Mouse (Mus musculus) adrenal gland, postnatal 10 days (tissue): ENCODE data around the gene Ipo4. TPM values are rescaled to one million over a fixed set of nuclear protein-coding genes. Genes with fewer than 3 reads are reported as not detected.

Experiments
- DNase-seq: peaks from one replicate; pipeline ENCODE4 v3.0.0; 2021; ENCODE audit warnings: mixed read lengths
- long read RNA-seq, 2 experiments: library from polyadenylated mRNA; stranded (forward); transcript quantifications; one replicate each; pipeline ENCODE4 v2.0.0; 2021
- total RNA-seq, 2 experiments: library from RNA; stranded (reverse); gene quantifications; 2 replicates each; pipeline ENCODE4 v1.2.3; 2021

Ipo4 gene
- total RNA-seq, result 10 to 100 TPM; 72.1 to 82.4 TPM
- long read RNA-seq, experiment 1, transcript Ipo4-201 (30 exons, 3,846 nt), result major isoform, 19 of 104 reads
- long read RNA-seq, experiment 1, partial matches to known transcripts, result 78 of 104 reads
- long read RNA-seq, experiment 1, other reads (novel, unspliced or antisense), result 6 of 104 reads
- long read RNA-seq, experiment 2, transcript Ipo4-201 (30 exons, 3,846 nt), result major isoform, 22 of 46 reads
- long read RNA-seq, experiment 2, partial matches to known transcripts, result 15 of 46 reads
- long read RNA-seq, experiment 2, other reads (novel, unspliced or antisense), result 9 of 46 reads

DNA sequence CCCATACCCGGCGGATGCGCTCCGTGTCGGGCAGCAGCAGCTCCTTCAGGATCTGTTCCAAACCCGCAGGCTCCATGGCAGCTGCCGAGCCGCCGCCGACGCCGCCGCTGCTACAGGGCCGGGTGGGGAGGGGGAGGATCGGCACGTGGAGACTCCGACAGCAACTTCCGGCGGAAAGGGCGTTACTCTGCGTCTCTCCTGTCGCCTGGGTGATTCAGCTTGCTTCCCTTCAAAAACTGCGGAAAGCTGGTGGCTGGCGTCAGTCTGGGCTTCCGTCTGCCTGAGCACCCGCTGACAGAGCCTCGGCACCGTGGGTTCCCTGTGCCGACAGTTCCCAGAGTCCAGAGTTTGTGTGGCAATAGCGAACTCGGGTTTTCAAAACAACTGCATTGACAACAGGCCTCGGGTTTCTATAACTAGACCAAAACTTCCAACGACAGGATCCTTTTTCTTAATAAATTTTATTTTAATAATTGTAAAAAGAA is at the start of gene Ipo4:
Ipo4 (minus strand) TSS at position 435 of the 485 bp plus-strand sequence.
- peak; percentile 93 for DNase-seq

DNA sequence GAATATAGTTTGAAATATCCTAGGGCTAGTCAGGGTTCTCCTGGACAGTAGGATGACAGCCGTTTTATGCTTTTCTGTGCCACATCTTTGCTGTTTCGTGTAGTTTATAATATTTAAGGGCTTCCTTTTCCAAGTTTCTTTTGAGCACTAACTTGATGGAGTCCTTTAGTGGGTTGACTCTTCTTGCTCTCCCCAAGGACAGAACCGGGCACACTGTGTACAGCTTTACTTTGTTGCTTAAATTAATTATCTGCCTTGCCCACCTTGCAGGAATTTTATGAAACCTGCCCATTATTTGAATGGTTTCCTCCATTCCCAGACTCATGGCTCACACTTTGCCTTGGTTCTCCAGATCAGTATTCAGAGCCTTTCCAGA is 46.3 kb upstream of the Ipo4 start:
- no peak for DNase-seq

DNA sequence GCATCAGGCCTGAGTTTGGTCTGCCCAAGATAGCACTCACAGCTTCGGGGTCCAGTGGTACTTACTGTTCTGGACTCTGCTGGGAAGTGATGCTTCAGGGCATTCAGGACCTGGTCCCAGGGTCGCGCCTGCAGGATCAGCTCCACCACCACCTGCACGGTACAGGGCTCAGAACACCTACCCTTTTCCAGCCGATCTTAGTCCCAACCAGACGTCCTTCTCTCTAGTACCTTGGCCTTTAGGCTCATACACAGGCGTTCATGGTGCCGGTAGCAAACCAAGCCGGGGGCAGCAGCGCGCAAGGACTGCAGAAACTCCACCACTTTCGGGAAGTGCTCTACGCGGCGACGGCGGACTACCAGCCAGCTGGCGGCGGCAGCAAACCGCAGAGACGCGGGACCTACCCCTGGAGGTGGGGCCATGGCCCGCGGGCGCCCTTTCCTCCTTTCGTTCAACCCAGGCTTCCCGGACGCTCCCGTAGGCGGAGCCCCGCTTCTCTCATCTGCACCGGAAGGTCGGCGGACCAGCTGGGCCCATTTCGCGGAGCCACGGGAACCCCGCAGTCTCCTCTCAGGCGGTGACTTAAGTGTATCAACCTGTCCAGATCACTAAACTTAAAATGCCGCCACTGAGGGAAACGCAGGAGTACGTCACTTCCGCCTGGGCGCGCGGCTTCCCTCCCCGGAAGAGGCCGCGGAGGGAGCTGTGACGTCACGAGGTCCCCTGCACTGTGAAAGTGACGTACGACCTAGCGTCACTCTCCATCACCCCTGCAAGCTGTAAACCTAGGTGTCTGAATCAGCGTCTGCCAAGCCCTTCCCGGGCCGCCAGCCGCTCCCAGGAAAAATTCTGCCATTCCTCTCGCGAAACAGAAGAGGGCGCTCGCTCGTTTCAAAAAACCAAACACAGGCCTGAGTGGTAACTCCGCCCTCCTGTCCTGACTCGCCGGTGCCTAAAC is 45.7 kb upstream of the Ipo4 start, which contains the start of gene Tinf2:
Tinf2 (minus strand) TSS at position 661 of the 958 bp plus-strand sequence.
- peak; percentile 95 for DNase-seq

DNA sequence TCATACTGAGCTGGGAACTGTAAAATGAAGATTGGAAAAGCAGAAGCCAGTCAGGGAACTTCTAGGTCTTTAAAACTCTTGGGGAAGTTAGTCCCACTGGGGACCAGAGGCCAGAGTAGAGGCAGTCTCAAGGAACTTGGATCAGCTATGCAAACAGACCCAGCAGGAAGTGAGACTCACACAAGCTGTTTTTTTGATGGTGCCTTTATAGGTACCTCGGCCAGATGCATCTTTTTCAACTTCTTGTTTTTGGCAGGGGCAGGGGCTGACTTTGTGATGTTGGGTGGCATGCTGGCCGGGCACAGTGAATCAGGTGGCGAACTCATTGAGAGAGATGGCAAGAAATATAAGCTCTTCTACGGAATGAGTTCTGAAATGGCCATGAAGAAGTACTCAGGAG is 41.9 kb upstream of the Ipo4 start:
- DNase-seq, result no peak

DNA sequence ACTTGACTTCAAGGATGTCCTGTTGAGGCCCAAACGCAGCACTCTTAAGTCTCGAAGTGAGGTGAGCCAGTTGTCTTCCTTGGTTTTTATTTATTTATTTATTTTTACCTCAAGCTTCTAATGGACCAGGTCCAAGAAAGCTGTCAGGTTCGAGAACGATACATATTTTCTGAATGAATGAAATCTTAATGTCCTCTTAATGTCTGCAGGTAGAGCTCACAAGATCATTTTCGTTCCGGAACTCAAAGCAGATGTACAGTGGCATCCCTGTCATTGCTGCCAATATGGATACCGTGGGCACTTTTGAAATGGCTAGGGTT is 36.9 kb upstream of the Ipo4 start:
- DNase-seq, result no peak

DNA sequence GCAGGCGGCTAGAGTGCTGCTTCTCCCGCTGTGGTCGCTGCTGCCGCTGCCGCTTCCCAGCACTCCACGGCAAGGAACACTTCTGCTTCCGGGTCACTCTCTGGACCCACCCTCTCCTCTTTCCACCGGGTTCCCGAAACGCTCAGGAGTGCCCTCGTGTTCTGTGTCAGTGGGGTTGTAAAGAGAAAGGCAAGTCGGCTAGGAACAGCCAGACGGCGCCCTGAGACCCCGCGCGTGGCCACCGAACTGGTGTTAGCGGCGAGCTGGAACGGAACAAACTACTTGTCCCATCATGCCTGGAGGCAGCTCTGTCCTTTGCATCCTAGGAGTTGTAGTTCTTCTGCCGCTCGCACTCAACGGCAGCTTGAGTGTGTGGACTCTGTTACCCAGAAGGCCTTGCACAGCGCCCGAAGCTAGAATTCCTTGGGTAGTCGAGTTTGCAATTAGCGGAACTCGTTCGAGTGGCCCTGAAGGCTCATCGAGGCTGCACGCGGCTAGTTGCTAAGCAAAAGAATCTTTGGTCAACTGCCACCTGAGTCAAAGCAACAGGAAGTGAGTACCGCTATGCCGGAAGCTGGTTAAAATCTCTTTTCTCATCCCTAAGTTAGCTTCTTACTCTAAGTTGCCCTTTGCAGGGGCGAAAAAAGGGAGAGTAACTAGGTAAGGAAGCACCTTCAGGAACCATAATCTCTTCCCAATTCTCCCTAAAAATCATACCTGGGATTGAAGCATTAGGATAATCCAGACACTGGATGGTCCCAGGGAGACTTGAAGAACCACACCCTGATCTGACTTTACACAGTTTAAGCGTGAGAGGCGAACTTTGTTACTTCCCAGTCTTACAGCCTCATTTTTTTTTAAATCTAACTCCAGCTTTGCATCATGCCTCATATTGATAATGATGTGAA is 36.3 kb upstream of the Ipo4 start, which contains the start of the genes Gmpr2 and Nedd8:
Gmpr2 (plus strand) TSS at position 109 of the 908 bp plus-strand sequence.
Nedd8 (minus strand) TSS at position 292 of the 908 bp plus-strand sequence.
- DNase-seq, result peak; percentile 89

DNA sequence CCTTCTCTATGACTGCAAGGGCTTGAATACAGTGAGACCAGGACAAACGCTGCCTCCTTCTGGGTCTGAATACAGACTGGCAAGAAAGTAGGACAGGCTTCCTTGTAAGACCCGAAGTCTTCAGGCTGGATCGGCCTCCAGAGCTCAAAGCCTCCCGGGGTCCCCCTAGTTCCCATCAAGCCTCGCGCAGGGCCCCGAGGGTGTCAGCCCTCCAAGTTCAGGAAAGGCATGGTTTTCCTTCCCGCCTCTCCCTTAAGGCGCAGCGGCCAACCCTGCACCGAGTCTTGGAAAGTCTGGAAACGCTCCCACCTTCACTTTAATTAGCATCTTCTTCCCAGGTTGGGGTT is 35.7 kb upstream of the Ipo4 start:
- DNase-seq, result no peak

DNA sequence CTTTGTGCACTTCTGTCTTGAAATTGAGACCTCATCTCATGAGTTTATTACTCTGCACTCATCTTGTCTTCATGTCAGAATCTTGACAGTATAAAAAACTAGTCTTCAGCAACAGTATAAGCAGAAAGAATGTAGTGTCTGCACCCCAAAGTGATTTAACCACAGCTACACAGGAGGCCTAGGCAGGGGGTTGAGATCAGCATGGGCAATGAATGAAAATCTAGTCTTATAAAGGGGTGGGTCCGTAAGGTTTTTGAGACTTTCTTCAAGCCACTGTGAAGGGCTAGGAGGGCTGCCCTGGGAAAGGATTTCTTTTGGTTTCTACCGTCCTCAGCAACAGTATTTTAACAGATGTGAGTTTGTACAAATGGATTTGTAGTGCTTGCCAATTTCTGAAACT is 24.9 kb upstream of the Ipo4 start:
- DNase-seq, result no peak

DNA sequence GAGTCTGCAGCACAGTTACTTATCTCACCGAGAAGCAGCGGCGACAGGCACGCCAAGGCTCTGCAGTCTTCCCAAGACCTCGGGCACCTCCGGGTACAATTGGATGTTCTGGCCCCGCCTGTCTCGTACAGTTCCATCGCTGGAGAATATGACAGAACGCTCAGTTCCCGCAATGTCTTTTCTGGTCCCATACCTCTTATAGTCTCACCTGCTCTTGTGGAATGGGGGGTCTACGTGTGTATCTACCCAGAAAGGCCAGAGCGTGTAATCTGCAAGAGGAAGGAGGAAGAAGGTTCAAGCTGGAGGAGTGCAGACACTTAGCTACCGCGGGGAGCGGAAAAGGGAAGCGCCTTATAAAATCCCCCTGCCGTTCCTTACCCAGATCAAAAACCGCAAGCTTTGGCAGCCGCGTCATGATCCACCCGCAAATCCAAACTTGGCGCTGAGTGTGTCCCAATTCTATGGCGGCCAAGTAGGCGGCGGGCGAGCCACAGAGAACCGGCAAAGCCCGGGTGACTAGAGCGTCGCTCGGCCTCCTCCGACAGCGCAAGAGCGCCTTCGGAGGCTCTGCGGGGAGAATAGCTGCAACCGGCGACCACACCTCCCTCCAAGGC is 24.3 kb upstream of the Ipo4 start, which contains the start of gene Mdp1:
Mdp1 (minus strand) TSS at position 549 of the 614 bp plus-strand sequence.
- peak; percentile 87 for DNase-seq

DNA sequence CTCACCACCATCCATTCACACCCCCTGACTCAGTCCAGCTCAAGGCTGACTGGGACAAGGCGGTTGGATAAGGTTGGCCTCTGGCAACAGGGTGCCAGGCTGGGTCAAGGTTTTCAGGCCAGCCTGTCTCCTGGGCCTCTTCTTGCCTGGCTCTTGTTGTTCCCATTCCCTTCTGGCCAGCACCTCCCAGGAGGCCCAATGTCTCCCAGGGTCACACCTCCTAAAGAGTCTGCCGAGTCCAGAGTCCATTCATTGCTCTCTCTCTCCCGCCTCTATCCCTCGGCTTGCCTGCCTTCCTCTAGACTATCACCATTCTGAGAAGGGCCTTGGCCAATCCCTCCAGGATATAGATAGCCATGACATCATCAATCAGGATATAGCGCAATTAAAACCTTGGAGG is 22.3 kb upstream of the Ipo4 start:
- DNase-seq, result peak; percentile 70

DNA sequence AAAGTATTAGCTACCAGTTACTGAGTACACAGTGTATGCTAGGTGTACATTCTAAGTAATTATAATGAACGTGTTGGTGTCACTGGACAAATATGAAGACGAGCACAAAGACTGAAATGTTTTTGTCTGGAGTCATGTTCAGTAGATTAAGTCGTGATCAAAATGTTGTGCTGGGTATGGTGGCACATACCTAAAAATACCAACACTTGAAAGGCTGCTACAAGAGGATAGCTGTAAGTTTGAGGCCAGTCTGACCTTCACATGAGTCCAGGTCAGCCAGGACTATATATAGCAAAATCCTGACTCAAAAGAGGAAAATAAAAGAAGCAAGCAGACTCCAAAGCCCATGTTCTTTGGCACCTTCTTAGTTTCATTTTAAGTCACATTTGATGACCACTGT is 21.2 kb upstream of the Ipo4 start:
- no peak for DNase-seq

DNA sequence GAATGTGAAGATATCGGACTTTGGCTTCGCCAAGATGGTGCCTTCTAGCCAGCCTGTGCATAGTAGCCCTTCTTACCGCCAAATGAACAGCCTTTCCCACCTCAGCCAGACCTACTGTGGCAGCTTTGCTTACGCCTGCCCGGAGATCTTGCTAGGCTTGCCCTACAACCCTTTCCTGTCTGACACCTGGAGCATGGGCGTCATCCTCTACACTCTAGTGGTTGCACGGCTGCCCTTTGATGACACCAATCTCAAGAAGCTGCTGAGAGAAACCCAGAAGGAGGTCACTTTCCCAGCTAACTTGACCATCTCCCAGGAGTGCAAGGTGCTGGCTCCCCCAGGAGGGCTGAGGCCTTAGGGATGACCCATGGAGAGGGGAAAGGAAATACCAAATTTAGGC is 15.8 kb upstream of the Ipo4 start:
- DNase-seq, result no peak

DNA sequence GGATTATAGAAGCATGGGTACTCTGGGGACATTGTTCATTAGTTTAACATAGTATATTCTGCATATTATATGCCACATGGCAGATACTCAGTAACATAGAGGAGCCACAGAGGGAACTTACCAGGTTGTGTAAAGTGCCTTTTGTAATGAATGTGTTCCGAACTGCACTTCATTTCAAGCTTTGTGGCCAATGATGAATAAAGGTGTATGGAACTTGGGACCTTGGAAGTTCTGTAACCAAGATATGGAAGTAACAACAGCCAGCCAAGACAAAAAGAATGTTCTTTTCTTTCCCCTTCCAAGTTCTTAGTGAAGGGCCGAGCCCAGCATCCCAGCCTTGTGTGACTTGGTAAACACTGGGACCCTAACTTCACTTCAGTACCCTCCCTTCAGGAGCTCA is 14.1 kb upstream of the Ipo4 start, which contains the start of gene Tssk4:
Tssk4 (plus strand) TSS at position 301 of the 400 bp plus-strand sequence.
- no peak for DNase-seq

DNA sequence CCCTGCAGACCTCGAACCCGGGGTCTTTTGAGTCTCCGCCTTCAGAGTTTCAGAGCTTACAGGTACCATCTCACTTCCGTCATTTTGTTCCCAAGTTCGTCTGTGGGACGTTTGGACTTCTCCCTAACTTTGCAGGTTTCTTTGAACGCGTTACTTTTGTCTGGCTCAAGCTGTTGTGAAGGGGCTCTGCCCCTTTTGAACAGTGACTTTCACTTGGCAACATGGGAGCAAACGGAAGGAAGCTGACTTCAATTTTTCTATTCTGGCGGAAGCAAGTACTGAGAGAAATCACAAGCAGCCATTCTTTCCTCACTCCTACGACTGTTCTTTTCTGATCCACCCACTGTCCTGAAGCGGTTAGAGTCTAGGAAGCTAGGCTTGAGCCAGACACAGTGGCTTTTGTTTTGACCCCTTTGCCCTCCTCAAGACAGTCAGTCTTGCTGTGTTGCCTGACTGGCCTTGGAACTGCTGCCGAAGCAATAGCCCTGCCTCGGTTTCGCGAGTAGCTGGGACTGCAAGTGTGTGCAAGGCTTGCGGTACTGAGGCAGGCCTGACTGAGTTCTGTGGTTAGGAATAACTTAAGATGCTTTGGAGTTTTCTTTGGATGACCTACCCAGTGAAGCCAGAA is 8.6 kb upstream of the Ipo4 start:
- peak; percentile 29 for DNase-seq

DNA sequence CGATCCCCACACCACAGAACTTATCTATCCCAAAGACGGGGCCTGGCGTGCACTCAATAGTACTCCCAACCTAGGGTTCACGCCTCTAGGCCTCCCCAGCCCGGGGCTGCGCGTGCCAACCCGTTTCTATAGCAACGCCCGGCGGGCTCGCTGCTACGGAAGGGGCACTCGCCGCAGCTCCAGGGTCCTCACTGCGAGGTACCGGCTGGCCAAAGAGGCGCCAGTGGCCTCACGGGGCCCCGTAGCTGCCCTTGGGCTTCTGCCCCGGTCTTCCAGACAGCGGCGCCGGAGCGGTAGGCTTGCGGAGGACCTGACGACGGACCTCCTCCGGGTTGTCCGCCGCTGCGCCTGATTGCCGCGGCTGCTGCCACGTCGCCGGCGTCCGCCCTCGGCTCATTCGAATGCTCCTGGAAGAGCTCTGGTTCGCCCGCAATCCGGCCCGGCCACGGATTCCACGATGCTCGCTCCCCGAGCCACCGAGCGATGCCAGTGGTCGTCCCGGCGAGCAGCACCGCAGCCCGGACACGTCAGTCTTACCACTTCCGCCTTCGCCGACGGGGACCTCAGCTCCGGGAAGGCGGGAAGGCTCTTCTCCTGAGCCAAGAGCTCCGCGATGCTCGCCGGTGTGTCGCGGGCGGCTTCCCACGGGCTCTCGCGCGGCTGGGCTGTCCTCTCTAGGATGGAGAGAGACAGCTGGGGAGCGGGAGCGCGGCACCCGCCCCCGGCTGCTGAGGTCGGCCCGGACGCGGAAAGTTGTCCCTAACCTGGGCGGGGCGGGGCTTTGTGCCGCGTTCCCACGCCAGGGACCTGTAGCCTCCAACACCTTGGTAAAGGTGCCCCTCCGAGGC is 7.5 kb upstream of the Ipo4 start, which contains the start of gene Tm9sf1:
Tm9sf1 (minus strand) TSS at position 747 of the 848 bp plus-strand sequence.
- peak; percentile 89 for DNase-seq

DNA sequence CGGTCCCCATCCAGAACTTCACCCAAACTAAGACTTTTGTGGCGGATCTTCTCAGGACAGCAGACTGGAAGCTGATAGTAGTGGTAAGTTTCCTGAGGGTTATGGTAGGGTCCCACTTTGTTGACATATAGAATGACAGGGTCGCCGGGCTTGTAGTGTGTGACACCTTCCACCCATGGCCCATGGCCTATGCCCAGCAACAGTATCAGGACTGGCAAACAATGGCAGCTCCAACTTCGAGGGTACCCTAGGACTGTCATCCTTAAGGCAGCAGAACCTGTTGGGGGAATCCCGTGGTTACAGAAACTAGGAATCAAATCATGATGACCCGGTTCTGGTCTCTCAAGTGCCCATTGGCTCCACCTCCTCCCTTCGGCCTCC is 6.9 kb upstream of the Ipo4 start:
- DNase-seq, result no peak

DNA sequence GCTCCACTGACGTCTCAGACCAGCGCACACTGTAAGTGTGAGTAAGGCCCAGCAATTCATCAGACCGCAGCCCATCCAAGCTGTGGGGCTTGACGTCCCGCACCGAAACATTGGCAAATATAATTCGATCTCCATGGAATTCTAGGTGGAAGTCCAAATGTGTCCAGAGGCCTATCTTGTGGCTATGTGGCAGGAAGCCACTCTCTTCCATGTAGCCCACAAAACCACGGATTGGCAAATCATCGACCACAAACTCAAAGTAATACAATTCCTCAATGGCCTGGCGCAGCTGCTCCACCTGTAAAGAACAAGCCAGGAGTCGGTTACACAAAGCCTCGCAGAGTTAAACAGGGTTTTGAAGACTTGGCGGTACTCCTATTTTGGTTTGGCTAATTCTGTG is 5.5 kb upstream of the Ipo4 start:
- DNase-seq, result no peak

DNA sequence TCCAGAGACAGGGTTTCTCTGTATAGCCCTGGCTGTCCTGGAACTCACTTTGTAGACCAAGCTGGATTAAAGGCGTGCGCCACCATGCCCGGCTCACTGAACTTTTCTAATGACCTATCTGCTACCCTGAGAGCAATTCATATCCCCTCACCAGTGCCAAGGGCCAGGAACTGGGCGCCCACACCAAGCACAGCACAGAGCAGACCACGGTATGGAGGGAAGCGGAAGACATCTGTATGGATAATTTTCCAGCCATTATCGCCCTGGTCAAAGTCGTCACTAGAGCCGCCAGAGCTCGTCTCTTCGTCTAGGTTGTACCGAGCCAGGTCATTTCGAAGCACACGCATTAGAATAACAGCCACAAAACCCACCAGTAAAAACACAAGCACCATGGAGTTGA is 5.1 kb upstream of the Ipo4 start:
- no peak for DNase-seq

DNA sequence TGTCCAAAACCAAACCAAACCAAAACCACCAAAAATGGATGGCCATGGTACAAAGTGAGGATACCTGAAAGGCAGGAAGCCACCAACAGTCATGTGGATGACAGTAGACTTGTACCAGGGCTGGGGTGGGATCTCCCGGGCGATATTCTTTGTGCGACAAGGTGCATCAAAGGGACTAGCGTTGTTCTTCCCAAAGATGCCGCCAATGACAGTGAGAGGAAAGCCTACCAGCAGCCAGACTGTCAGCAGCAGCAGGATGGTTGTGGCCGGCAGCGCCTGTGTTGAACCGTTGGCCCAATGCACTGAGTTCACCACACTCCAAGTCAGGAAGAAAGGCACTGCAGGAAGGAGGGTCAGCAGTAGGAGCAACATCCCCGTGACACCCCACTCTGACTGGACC is 2.0 kb upstream of the Ipo4 start, which contains the start of gene Gm49378:
Gm49378 (minus strand) TSS at position 101 of the 400 bp plus-strand sequence.
- no peak for DNase-seq
